8 mouse cellular contexts compared by ENCODE assay signal in the genomic region with DNA sequence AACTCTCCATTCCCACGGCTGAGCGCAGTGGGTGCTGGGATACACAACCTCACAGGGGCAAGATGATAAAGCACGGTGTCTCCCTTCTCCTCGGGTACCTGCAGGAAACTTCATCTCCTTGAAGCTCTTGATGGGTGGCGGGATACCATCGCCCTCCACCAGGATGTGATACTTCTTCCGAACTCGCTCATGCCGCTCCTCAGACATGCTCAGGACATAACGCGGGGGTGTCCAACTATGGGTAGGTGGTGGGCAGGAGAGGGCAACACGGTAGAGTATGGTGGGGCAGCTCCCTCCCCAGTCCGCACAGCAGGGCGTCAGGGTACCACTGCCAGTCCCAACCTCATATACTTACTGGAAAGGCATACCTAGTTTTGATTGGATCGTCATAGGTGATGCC. TPM values are rescaled to one million over a fixed set of nuclear protein-coding genes. Genes with fewer than 3 reads are reported as not detected.
DNase-seq lines count a peak whose midpoint lies in the region; ATAC-seq and TF ChIP-seq lines count a peak whose summit lies in the region.

No protein-coding gene starts in this region.

- TF ChIP-seq POLR2A in cortical plate, adult 2 months (IDR thresholded peaks at IDR 0.05; ENCODE audit: extremely low read depth, insufficient read depth, low read length): no peak

- peak overlapping the region; percentile 94 for H3K4me2 ChIP-seq in heart, embryonic 16.5 days (ENCODE audit: low read depth, low read length)
- H3K4me2 ChIP-seq in hindbrain, embryonic 14.5 days (replicated peaks): peak overlapping the region; percentile 83
- H3K4me2 ChIP-seq in midbrain, embryonic 14.5 days (ENCODE audit: low read length): peak overlapping the region; percentile 94

- WGBS in heart, embryonic 16.5 days: 92% methylated on average over 15 of the region's 15 CpGs
- WGBS in hindbrain, embryonic 14.5 days: 93% methylated on average over 15 of the region's 15 CpGs
- WGBS in midbrain, embryonic 14.5 days: 97% methylated on average over 15 of the region's 15 CpGs

- peaks cover 54% of the 10 kb centered on the region for H3K36me3 ChIP-seq in heart, embryonic 16.5 days (ENCODE audit: control insufficient read depth, insufficient read depth)
- peaks cover 79% of the 10 kb centered on the region for H3K36me3 ChIP-seq in hindbrain, embryonic 14.5 days (replicated peaks; ENCODE audit: control insufficient read depth, insufficient read depth)
- peaks cover 71% of the 10 kb centered on the region for H3K36me3 ChIP-seq in midbrain, embryonic 14.5 days (ENCODE audit: control insufficient read depth, insufficient read depth, low read length)

- DNase-seq in heart, adult 9 months (ENCODE audit: low spot score in 2 of 2): no peak
- DNase-seq in hindbrain, embryonic 14.5 days (ENCODE audit: low spot score): no peak
- DNase-seq in midbrain, embryonic 14.5 days: no peak
- DNase-seq in frontal cortex, postnatal 25 days (ENCODE audit: low spot score in 2 of 2): no peak
- no peak for DNase-seq in adrenal gland, adult 2 months
- no peak for DNase-seq in urinary bladder, postnatal 36 days (ENCODE audit: low spot score in 2 of 2)

- no peak overlapping the region for H3K27ac ChIP-seq in heart, embryonic 16.5 days (ENCODE audit: low read length)
- H3K27ac ChIP-seq in cortical plate, adult 2 months (ENCODE audit: insufficient read depth, low read length): no peak overlapping the region
- H3K27ac ChIP-seq in hindbrain, embryonic 14.5 days: no peak overlapping the region
- H3K27ac ChIP-seq in midbrain, embryonic 14.5 days (replicated peaks; ENCODE audit: low read depth, low read length): no peak overlapping the region

- H3K4me3 ChIP-seq in heart, embryonic 16.5 days (ENCODE audit: low read length): no peak overlapping the region
- H3K4me3 ChIP-seq in cortical plate, adult 2 months (ENCODE audit: insufficient read depth, low read length): peak overlapping the region; percentile 90
- peak overlapping the region; percentile 77 for H3K4me3 ChIP-seq in hindbrain, embryonic 14.5 days (replicated peaks; ENCODE audit: low read length)
- H3K4me3 ChIP-seq in midbrain, embryonic 14.5 days (replicated peaks; ENCODE audit: low read depth, low read length): peak overlapping the region; percentile 79

- no peaks in the 10 kb centered on the region for H3K9me3 ChIP-seq in heart, embryonic 16.5 days (replicated peaks; ENCODE audit: control insufficient read depth, low read length)
- H3K9me3 ChIP-seq in hindbrain, embryonic 14.5 days (ENCODE audit: control insufficient read depth, low read length): no peaks in the 10 kb centered on the region
- no peaks in the 10 kb centered on the region for H3K9me3 ChIP-seq in midbrain, embryonic 14.5 days (ENCODE audit: control insufficient read depth, low read length)

- no peak for TF ChIP-seq CTCF in cortical plate, adult 2 months (IDR thresholded peaks at IDR 0.05; ENCODE audit: extremely low read depth, insufficient read depth, low read length)

- no peak overlapping the region for H3K9ac ChIP-seq in heart, embryonic 16.5 days (ENCODE audit: low read length)
- peak overlapping the region; percentile 86 for H3K9ac ChIP-seq in hindbrain, embryonic 14.5 days
- H3K9ac ChIP-seq in midbrain, embryonic 14.5 days (replicated peaks; ENCODE audit: low read length): no peak overlapping the region; the same call in 1 of the 2 replicates

- peaks cover 12% of the 10 kb centered on the region for H3K4me1 ChIP-seq in heart, embryonic 16.5 days (ENCODE audit: control insufficient read depth, insufficient read depth, low read length)
- no peaks in the 10 kb centered on the region for H3K4me1 ChIP-seq in cortical plate, adult 2 months (ENCODE audit: control insufficient read depth, insufficient read depth, low read length)
- H3K4me1 ChIP-seq in hindbrain, embryonic 14.5 days (replicated peaks; ENCODE audit: control insufficient read depth, insufficient read depth, low read length): peaks cover 9% of the 10 kb centered on the region
- peaks cover 9% of the 10 kb centered on the region for H3K4me1 ChIP-seq in midbrain, embryonic 14.5 days (ENCODE audit: control insufficient read depth, insufficient read depth, low read length)

- no peaks in the 10 kb centered on the region for H3K27me3 ChIP-seq in heart, embryonic 16.5 days (ENCODE audit: control insufficient read depth, insufficient read depth, low read length)
- H3K27me3 ChIP-seq in hindbrain, embryonic 14.5 days (ENCODE audit: control insufficient read depth, insufficient read depth, low read length): no peaks in the 10 kb centered on the region
- H3K27me3 ChIP-seq in midbrain, embryonic 14.5 days (ENCODE audit: control insufficient read depth, insufficient read depth, low read length): no peaks in the 10 kb centered on the region

- no peak for ATAC-seq in heart, embryonic 16.5 days (replicated peaks; ENCODE audit: extremely low read depth, insufficient read depth, low FRiP score)
- ATAC-seq in hindbrain, embryonic 14.5 days (ENCODE audit: low FRiP score): no peak
- ATAC-seq in midbrain, embryonic 14.5 days (ENCODE audit: low FRiP score, low TSS enrichment): no peak

RNA-seq across cellular contexts. Expression of a gene that starts 1.3 kb away (rescaled TPM):
- 31.9 and 32.1 TPM in 2 replicates for polyA plus RNA-seq in heart, embryonic 16.5 days (2015; fragmentation: Nextera tagmentation; extraction: Ambion mirVana)
- polyA plus RNA-seq in cortical plate, adult 2 months (2012; rRNA removed): 81.1 and 87.4 TPM in 2 replicates
- 49.5 and 51.1 TPM in 2 replicates for polyA plus RNA-seq in hindbrain, embryonic 14.5 days (2014; fragmentation: Nextera tagmentation; extraction: Ambion mirVana)
- 56.2 and 57.6 TPM in 2 replicates for polyA plus RNA-seq in midbrain, embryonic 14.5 days (2014; fragmentation: Nextera tagmentation; extraction: Ambion mirVana)
- 10 to 100 TPM; 44.6 to 53.4 TPM for total RNA-seq in adrenal gland, adult 2 months (2021)
- polyA plus RNA-seq in adrenal gland, adult 2 months (2012; rRNA removed): 56.6 and 57.3 TPM in 2 replicates

RNA-seq across cellular contexts. Expression of a gene that starts 6.1 kb away (rescaled TPM):
- 1.9 and 2.2 TPM in 2 replicates for polyA plus RNA-seq in heart, embryonic 16.5 days (2015; fragmentation: Nextera tagmentation; extraction: Ambion mirVana)
- 15.6 and 16.8 TPM in 2 replicates for polyA plus RNA-seq in cortical plate, adult 2 months (2012; rRNA removed)
- polyA plus RNA-seq in hindbrain, embryonic 14.5 days (2014; fragmentation: Nextera tagmentation; extraction: Ambion mirVana): 3.8 and 5.7 TPM in 2 replicates
- polyA plus RNA-seq in midbrain, embryonic 14.5 days (2014; fragmentation: Nextera tagmentation; extraction: Ambion mirVana): 3.4 and 4.0 TPM in 2 replicates
- 1 to 10 TPM; 3.8 to 4.9 TPM for total RNA-seq in adrenal gland, adult 2 months (2021)
- 11.8 and 13.9 TPM in 2 replicates for polyA plus RNA-seq in adrenal gland, adult 2 months (2012; rRNA removed)

RNA-seq across cellular contexts. Expression of a gene that starts 21.7 kb away (rescaled TPM):
- 229 and 248 TPM in 2 replicates for polyA plus RNA-seq in heart, embryonic 16.5 days (2015; fragmentation: Nextera tagmentation; extraction: Ambion mirVana)
- 168 and 171 TPM in 2 replicates for polyA plus RNA-seq in cortical plate, adult 2 months (2012; rRNA removed)
- polyA plus RNA-seq in hindbrain, embryonic 14.5 days (2014; fragmentation: Nextera tagmentation; extraction: Ambion mirVana): 139 and 141 TPM in 2 replicates
- polyA plus RNA-seq in midbrain, embryonic 14.5 days (2014; fragmentation: Nextera tagmentation; extraction: Ambion mirVana): 126 and 154 TPM in 2 replicates
- total RNA-seq in adrenal gland, adult 2 months (2021): 10 to 100 TPM; 15.2 to 19.5 TPM
- polyA plus RNA-seq in adrenal gland, adult 2 months (2012; rRNA removed): 45.2 and 52.4 TPM in 2 replicates

RNA-seq across cellular contexts. Expression of a gene that starts 35.7 kb away (rescaled TPM):
- polyA plus RNA-seq in heart, embryonic 16.5 days (2015; fragmentation: Nextera tagmentation; extraction: Ambion mirVana): 22.6 and 23.9 TPM in 2 replicates
- 138 and 157 TPM in 2 replicates for polyA plus RNA-seq in cortical plate, adult 2 months (2012; rRNA removed)
- 41.4 and 47.4 TPM in 2 replicates for polyA plus RNA-seq in hindbrain, embryonic 14.5 days (2014; fragmentation: Nextera tagmentation; extraction: Ambion mirVana)
- 50.0 and 57.6 TPM in 2 replicates for polyA plus RNA-seq in midbrain, embryonic 14.5 days (2014; fragmentation: Nextera tagmentation; extraction: Ambion mirVana)
- 10 to 100 TPM; 32.0 to 41.2 TPM for total RNA-seq in adrenal gland, adult 2 months (2021)
- 99.6 and 110 TPM in 2 replicates for polyA plus RNA-seq in adrenal gland, adult 2 months (2012; rRNA removed)

RNA-seq across cellular contexts. Expression of a gene that starts 38.3 kb away (rescaled TPM):
- polyA plus RNA-seq in heart, embryonic 16.5 days (2015; fragmentation: Nextera tagmentation; extraction: Ambion mirVana): 99.9 and 110 TPM in 2 replicates
- 111 and 125 TPM in 2 replicates for polyA plus RNA-seq in cortical plate, adult 2 months (2012; rRNA removed)
- polyA plus RNA-seq in hindbrain, embryonic 14.5 days (2014; fragmentation: Nextera tagmentation; extraction: Ambion mirVana): 45.7 and 53.6 TPM in 2 replicates
- polyA plus RNA-seq in midbrain, embryonic 14.5 days (2014; fragmentation: Nextera tagmentation; extraction: Ambion mirVana): 61.3 and 126 TPM in 2 replicates
- total RNA-seq in adrenal gland, adult 2 months (2021): 100 to 1,000 TPM; 127 to 184 TPM
- 54.9 and 71.9 TPM in 2 replicates for polyA plus RNA-seq in adrenal gland, adult 2 months (2012; rRNA removed)
